Mouse (Mus musculus) forebrain, embryonic 12.5 days (tissue): ENCODE data around the gene Plekha6. TPM values are rescaled to one million over a fixed set of nuclear protein-coding genes. Genes with fewer than 3 reads are reported as not detected.

Experiments
- ATAC-seq: fragments of 200-750 bp; cut with Nextera tagmentation; 2 replicates; pipeline ENCODE4 v1.8.0; 2017; ENCODE audit warnings: moderate TSS enrichment; ENCODE audit not compliant: low FRiP score
- H3K27ac ChIP-seq: fragments of 300-500 bp; sonication (generic); 2 replicates; pipeline ENCODE4 v1.5.1; 2016; ENCODE audit warnings: mild to moderate bottlenecking
- H3K27me3 ChIP-seq: fragments of 300-500 bp; sonication (generic); 2 replicates; pipeline ENCODE4 v1.6.1; 2016; ENCODE audit warnings: mild to moderate bottlenecking
- H3K36me3 ChIP-seq: fragments of 300-500 bp; sonication (generic); replicated peaks from 2 replicates; pipeline ENCODE4 v1.6.1; 2016; ENCODE audit warnings: mild to moderate bottlenecking
- H3K4me1 ChIP-seq: fragments of 300-500 bp; sonication (generic); 2 replicates; pipeline ENCODE4 v1.6.1; 2016
- H3K4me2 ChIP-seq: fragments of 300-500 bp; sonication (generic); 2 replicates; pipeline ENCODE4 v1.6.1; 2016; ENCODE audit warnings: mild to moderate bottlenecking, moderate library complexity
- H3K4me3 ChIP-seq: fragments of 300-500 bp; sonication (generic); replicated peaks from 2 replicates; pipeline ENCODE4 v1.5.1; 2016; ENCODE audit warnings: mild to moderate bottlenecking
- H3K9ac ChIP-seq: fragments of 300-500 bp; sonication (generic); 2 replicates; pipeline ENCODE4 v1.6.1; 2016; ENCODE audit warnings: mild to moderate bottlenecking
- H3K9me3 ChIP-seq: fragments of 300-500 bp; sonication (generic); 2 replicates; pipeline ENCODE4 v1.6.1; 2016
- WGBS: fragments of 180-500 bp; shearing (Covaris S2); methylation state at CpG from one replicate; pipeline ENCODE4 v1.1.7; 2016; 5-methylcytosine and 5-hydroxymethylcytosine counted together
- polyA plus RNA-seq: library from polyadenylated mRNA; unstranded; fragments of >200 nt; fragmentation: Nextera tagmentation; extraction: Ambion mirVana; gene quantifications from 2 replicates; pipeline ENCODE4 v1.2.1, GENCODE M21; 2016

Gene Plekha6
- polyA plus RNA-seq, 1 experiment from 2014 or later: 20.6 TPM

DNA sequence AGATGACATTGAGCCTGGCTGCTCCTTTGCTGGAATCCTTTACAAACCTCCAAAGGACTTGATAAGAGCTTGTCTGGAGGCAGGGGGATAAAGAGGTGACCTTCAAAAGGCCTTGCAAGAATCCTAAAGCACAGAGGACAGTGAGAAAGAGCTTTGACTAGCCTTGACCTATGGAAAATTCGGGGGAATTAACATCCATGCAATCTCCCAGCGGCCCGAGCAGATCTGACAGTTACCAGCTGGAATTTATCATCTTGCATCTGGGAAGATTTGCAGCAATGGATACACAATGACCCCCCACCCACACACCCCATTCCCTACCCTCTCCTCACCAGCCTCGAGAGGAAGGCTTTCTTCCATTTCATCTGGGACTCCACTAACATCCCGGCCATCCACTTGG, 91.8 kb downstream of the Plekha6 start:
- Histone ChIP-seq H3K9me3 (no peaks in the 10 kb centered on the region), H3K9ac (no peak overlapping the region), H3K27ac (peak overlapping the region; percentile 53; the same call in 1 of the 2 replicates), H3K4me1 (peaks cover 62% of the 10 kb centered on the region), H3K4me3 (no peak overlapping the region), H3K36me3 (peaks cover 6% of the 10 kb centered on the region; the same call in 1 of the 2 replicates), H3K4me2 (no peak overlapping the region), H3K27me3 (0 out of 2 replicates have a peak, but pooled peaks cover 8% of the 10 kb centered on the region)
- 68% methylated on average over 5 of the region's 5 CpGs for WGBS
- ATAC-seq: no peak

DNA sequence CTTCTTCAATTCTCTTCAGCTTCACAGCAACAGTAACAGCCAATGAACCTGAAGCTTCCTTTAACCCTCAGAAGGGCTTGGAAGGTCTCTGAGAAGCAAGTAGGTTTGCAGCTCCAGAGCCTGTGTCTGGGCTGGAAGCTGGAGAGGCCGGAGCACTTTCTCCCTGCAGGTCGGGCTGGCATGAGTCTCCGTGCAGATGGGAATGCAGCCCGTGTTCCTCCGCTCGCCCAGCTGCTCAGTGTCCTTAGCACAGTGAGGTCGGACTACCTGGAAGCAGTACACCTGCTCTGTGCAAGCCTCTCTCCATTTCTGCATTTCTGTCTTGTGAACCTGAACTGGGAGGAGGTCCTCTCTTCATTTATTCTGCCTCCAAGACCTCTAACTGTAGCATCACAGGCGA, 92.3 kb downstream of the Plekha6 start:
- 80% methylated on average over 8 of the region's 8 CpGs for WGBS
- Histone ChIP-seq H3K27ac (no peak overlapping the region), H3K4me3 (no peak overlapping the region), H3K9me3 (no peaks in the 10 kb centered on the region), H3K4me1 (peaks cover 56% of the 10 kb centered on the region), H3K27me3 (0 out of 2 replicates have a peak, but pooled peaks cover 8% of the 10 kb centered on the region), H3K36me3 (peaks cover 6% of the 10 kb centered on the region; the same call in 1 of the 2 replicates), H3K4me2 (no peak overlapping the region), H3K9ac (no peak overlapping the region)
- ATAC-seq: no peak

DNA sequence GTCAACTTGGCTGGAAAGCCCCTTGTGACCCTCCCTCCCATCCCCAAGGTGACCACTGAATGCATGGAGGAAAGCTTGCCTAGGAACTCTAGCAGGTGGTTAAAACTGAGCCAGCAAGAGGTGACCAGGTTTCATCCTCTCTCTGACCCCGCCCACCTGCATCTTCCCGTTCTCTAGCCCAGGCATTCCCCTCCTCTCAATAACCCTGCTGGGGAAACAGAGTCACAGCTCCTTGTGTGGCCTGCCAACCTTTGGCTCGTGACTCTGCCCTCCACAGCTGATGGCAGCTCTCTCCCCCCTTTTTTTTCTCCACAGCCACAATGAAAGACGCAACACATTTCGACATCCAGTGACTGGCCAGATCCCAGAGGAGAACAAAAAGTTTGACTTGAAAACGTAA, 94.7 kb downstream of the Plekha6 start:
- Histone ChIP-seq H3K9me3 (no peaks in the 10 kb centered on the region), H3K4me3 (no peak overlapping the region), H3K36me3 (peaks cover 23% of the 10 kb centered on the region), H3K27me3 (0 out of 2 replicates have a peak, but pooled peaks cover 5% of the 10 kb centered on the region), H3K4me1 (peaks cover 34% of the 10 kb centered on the region), H3K9ac (no peak overlapping the region), H3K27ac (no peak overlapping the region), H3K4me2 (no peak overlapping the region)
- ATAC-seq: no peak
- 69% methylated on average over 6 of the region's 6 CpGs for WGBS

DNA sequence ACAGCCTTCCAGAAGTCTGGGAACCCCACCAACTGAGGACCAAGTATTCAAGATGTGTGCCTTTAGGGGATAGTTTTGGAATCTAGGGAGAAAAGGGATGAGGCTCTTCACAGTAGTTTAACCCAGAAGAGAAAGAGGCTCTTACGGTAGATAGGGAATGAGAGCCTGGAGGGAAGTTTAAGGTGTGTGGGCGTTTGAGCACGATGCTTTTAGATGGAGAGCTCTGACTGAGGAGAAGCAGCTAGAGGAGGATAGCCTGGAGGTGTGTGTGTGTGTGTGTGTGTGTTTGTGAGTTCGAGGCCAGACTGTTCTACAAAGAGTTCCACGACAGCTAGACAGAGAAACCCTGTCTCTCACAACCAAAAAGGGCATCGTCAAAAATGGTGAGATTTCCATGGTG, 98.6 kb downstream of the Plekha6 start:
- Histone ChIP-seq H3K4me2 (no peak overlapping the region), H3K4me3 (no peak overlapping the region), H3K9ac (no peak overlapping the region), H3K27me3 (no peaks in the 10 kb centered on the region), H3K36me3 (peaks cover 32% of the 10 kb centered on the region), H3K4me1 (peaks cover 19% of the 10 kb centered on the region), H3K9me3 (no peaks in the 10 kb centered on the region), H3K27ac (no peak overlapping the region)
- no peak for ATAC-seq
- 93% methylated on average over 6 of the region's 6 CpGs for whole genome bisulfite sequencing

DNA sequence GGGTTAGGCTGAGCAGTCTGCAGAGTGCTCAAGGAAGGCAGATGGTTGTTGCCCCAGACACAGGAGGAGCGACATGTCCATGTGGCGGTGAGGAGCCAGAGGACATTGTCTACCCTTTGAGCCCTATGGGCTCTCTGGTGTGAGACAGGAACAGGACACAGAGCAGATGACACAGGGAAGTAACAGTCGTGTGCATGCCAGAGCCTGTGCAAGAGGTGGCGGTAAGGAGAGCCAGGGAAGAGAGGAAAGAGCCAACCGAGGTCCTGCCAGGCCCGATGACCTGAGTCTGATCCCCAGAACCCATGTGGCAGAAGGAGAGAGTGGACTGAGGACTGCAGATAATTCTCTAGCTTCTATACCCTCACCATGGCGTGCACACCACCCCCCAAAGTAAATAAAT, 99.1 kb downstream of the Plekha6 start:
- no peak overlapping the region for H3K27ac ChIP-seq
- 86% methylated on average over 7 of the region's 7 CpGs for WGBS
- H3K9me3 ChIP-seq: no peaks in the 10 kb centered on the region
- H3K4me1 ChIP-seq: peaks cover 22% of the 10 kb centered on the region
- H3K4me2 ChIP-seq: no peak overlapping the region
- H3K4me3 ChIP-seq: no peak overlapping the region
- no peak overlapping the region for H3K9ac ChIP-seq
- no peaks in the 10 kb centered on the region for H3K27me3 ChIP-seq
- peaks cover 32% of the 10 kb centered on the region for H3K36me3 ChIP-seq
- ATAC-seq: no peak

DNA sequence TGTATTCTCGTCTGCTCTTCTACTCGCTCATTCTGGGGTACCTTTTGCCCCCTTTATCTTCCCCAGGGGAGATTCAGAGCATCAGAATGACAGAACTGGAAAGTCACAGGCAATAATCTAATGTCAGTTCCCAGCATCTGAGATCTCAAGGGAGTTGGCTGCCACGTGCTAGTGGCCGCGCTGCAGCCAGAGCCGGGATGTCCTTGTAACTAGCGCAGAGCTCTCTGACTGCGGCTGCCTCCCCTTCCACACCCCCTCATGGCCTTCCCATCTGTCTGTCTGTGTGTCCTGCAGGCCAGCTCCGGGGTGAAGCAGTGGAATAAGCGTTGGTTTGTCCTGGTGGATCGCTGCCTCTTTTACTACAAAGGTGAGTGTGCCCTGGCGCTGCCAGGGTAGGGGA, 100.4 kb downstream of the Plekha6 start:
- 85% methylated on average over 12 of the region's 12 CpGs for WGBS
- H3K36me3 ChIP-seq: peaks cover 34% of the 10 kb centered on the region
- H3K4me1 ChIP-seq: peaks cover 30% of the 10 kb centered on the region
- no peaks in the 10 kb centered on the region for H3K9me3 ChIP-seq
- no peak overlapping the region for H3K4me2 ChIP-seq
- no peaks in the 10 kb centered on the region for H3K27me3 ChIP-seq
- H3K9ac ChIP-seq: no peak overlapping the region
- H3K4me3 ChIP-seq: no peak overlapping the region
- ATAC-seq: no peak
- no peak overlapping the region for H3K27ac ChIP-seq

DNA sequence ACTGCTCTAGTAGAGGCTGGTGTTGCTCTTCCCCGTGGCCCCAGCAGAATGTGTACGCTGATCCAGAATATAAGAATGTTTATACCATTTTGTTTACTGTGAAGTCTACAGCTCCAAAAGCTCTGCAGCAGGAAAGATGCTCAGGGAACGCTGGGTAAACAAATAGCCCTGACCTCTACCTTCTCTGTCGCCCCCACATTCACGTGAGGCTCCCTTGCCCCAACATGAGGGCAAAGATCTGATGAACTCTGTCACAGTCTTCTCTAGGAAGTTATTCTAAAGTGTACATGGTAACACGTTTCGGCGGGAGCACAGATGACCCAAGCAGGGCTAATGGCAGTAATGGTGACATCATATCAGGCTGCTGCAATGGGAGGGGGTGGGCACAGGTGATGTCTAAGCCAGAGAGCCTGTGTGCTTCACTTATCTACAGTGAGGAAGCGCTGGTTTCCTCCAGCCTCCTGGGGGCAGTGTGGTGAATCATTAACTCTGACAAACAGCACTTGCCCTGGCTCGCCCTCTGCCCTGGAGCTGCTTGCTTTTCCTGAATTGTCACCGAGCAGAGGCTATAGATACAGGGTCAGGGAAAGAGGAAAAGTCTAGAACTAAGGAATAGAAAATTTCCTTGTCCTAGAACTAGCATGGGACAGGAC, 101.2 kb downstream of the Plekha6 start:
- no peak overlapping the region for H3K4me2 ChIP-seq
- WGBS: 73% methylated on average over 11 of the region's 11 CpGs
- ATAC-seq: no peak
- no peaks in the 10 kb centered on the region for H3K9me3 ChIP-seq
- no peak overlapping the region for H3K4me3 ChIP-seq
- H3K27me3 ChIP-seq: no peaks in the 10 kb centered on the region
- peaks cover 36% of the 10 kb centered on the region for H3K36me3 ChIP-seq
- peaks cover 32% of the 10 kb centered on the region for H3K4me1 ChIP-seq
- H3K9ac ChIP-seq: no peak overlapping the region
- no peak overlapping the region for H3K27ac ChIP-seq

DNA sequence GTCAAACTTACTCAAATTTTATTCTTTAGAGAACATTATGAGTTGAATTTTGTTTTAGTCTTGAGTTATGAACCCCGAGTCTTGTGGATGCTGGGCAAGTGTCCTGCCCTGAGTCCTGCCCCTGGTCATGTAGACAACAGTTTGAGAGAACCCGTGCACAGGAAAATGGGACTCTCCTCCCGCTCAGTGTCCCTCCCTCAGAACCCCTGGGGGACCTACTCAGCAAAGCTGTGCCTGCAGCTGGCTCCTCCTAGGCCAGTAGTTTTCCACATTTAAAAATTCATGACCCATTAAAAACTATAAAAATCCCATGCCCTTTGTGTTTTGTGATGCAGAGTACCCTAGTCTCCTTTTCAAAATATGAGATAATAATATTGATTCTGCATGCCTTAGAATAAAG, 103.1 kb downstream of the Plekha6 start:
- Histone ChIP-seq H3K27ac (peak overlapping the region; percentile 82), H3K36me3 (peaks cover 47% of the 10 kb centered on the region), H3K4me2 (no peak overlapping the region), H3K9ac (peak overlapping the region; percentile 36; the same call in 1 of the 2 replicates), H3K9me3 (no peaks in the 10 kb centered on the region), H3K27me3 (no peaks in the 10 kb centered on the region), H3K4me1 (peaks cover 32% of the 10 kb centered on the region), H3K4me3 (no peak overlapping the region)
- no peak for ATAC-seq
- 55% methylated on average over 3 of the region's 3 CpGs for WGBS

DNA sequence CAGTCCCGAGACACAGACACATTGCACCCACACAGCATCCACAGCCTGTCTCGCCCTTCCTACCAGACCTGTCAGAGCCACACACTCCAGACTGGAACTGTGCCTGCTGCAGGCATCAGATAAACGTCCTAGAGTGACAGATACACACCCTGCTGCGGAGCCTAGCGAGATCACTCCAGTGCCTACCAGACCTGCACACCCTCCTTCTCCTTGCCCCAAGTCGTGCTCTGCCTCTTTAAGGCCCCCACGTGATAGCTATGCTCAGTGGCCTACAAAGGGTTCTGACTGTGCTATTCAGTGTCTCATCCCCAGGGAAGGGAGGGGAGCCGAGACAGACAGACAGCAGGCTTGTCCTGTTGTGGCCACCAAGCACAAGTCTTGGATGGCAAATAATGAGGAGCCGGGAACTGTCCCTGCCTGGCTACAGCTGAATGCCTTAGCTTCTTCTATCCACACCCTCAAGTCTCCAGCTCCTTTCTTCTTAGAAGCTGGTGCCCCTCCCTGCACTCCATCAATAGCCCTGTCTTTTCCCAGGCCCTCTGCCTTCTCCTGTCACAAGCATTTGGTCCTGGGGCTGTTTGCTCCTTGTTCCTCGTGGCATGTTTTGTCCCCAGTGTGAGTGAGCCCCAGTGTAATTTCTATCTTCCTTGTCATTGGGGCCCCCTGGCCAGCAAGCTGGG, 103.9 kb downstream of the Plekha6 start:
- 19% methylated on average over 10 of the region's 10 CpGs for WGBS
- Histone ChIP-seq H3K27me3 (no peaks in the 10 kb centered on the region), H3K27ac (peak overlapping the region; percentile 82), H3K4me3 (no peak overlapping the region), H3K36me3 (peaks cover 47% of the 10 kb centered on the region), H3K4me2 (no peak overlapping the region), H3K4me1 (peaks cover 32% of the 10 kb centered on the region), H3K9ac (peak overlapping the region; percentile 36), H3K9me3 (no peaks in the 10 kb centered on the region)
- peak; percentile 76 for ATAC-seq

DNA sequence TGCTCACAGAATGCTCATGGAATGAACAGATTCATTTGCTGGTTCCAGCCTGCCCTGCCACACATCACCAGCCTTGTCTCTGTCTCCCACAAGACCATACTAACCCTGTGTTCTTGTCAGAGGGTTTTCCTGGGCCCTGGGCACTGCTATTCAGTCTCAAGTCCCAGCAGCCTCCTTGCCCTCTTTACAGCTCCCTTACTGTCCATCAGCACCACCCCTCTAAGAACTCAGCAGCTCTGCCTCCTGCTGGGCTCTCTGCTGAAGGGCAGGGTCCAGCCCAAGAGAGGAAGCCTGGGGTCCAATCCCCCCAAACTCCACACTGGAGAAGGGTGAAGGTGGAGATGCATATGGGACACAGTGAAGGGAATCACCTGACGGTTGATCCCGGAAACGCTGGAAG, 104.5 kb downstream of the Plekha6 start:
- H3K9me3 ChIP-seq: no peaks in the 10 kb centered on the region
- peak overlapping the region; percentile 36; the same call in 1 of the 2 replicates for H3K9ac ChIP-seq
- H3K27ac ChIP-seq: peak overlapping the region; percentile 82
- peaks cover 32% of the 10 kb centered on the region for H3K4me1 ChIP-seq
- H3K4me2 ChIP-seq: no peak overlapping the region
- peaks cover 50% of the 10 kb centered on the region for H3K36me3 ChIP-seq
- no peak overlapping the region for H3K4me3 ChIP-seq
- ATAC-seq: peak; percentile 64
- no peaks in the 10 kb centered on the region for H3K27me3 ChIP-seq
- 76% methylated on average over 3 of the region's 3 CpGs for WGBS

DNA sequence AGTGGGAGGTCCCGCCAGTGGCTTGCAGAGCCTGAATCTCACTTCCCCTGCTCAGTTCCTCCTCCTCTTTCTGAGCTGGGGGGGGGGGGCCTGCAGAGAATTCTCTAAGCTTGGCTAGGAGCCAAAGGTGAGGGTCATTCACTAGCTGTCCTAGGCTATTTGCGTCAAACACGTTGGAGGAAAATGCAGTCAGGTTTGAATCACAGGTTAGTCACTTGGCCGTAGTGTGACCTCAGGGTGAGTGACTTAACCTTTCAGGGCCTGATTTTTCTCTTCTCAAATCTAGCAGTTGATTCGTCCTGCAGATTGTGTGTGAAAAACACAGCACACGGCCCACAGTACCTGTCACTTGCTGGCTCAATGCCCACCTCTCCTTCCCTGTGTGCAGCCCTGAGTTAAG, 106.3 kb downstream of the Plekha6 start:
- WGBS: 59% methylated on average over 6 of the region's 6 CpGs
- H3K27ac ChIP-seq: no peak overlapping the region

DNA sequence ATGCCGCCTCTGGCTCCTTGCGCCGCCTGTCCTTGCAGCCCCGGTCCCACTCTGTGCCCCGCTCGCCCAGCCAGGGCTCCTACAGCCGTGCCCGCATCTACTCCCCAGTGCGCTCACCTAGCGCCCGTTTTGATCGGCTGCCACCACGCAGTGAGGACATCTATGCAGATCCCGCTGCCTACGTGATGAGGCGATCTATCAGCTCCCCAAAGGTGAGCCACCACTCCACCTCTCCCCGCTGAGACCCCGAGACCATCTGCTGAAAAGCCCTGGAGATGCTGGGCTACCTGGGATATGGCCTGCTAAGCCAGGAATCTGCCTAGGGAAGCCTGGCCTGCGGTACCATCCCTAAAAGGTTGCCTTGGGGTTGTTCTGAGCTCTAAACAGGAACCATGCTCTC, 110.2 kb downstream of the Plekha6 start:
- H3K27me3 ChIP-seq: no peaks in the 10 kb centered on the region
- peaks cover 22% of the 10 kb centered on the region for H3K4me1 ChIP-seq
- H3K4me3 ChIP-seq: no peak overlapping the region
- no peak overlapping the region for H3K9ac ChIP-seq
- peaks cover 60% of the 10 kb centered on the region for H3K36me3 ChIP-seq
- H3K27ac ChIP-seq: no peak overlapping the region
- 94% methylated on average over 19 of the region's 19 CpGs for WGBS
- H3K9me3 ChIP-seq: no peaks in the 10 kb centered on the region
- H3K4me2 ChIP-seq: no peak overlapping the region
- no peak for ATAC-seq

More for the DNA sequence above, 106.3 kb downstream of the Plekha6 start:
- H3K9ac ChIP-seq: no peak overlapping the region
- peaks cover 32% of the 10 kb centered on the region for H3K4me1 ChIP-seq
- no peaks in the 10 kb centered on the region for H3K27me3 ChIP-seq
- no peak overlapping the region for H3K4me2 ChIP-seq
- ATAC-seq: no peak
- H3K36me3 ChIP-seq: peaks cover 56% of the 10 kb centered on the region
- no peaks in the 10 kb centered on the region for H3K9me3 ChIP-seq
- no peak overlapping the region for H3K4me3 ChIP-seq

DNA sequence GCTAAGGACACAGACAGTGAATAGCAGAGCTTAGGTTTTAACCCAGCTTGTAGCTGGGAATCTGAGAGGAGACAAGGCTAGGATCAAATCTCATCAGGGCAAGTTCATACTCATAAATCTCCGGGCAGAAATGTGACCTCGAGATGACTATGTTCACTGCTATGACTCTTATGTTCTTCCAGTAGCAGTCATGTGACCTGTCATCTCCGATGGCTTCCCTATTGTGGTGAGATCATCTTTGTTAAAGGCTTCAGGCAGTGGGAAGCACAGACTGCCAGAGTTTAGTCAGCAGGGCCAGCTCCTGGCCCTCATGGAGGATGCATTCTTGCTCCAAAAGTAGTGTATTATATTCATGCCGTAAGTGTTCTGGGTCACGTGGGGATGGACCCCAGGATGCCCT, 113.0 kb downstream of the Plekha6 start:
- WGBS: 84% methylated on average over 5 of the region's 5 CpGs
- no peak overlapping the region for H3K9ac ChIP-seq
- no peaks in the 10 kb centered on the region for H3K9me3 ChIP-seq
- ATAC-seq: no peak
- no peak overlapping the region for H3K4me3 ChIP-seq
- H3K4me2 ChIP-seq: no peak overlapping the region
- H3K36me3 ChIP-seq: peaks cover 56% of the 10 kb centered on the region
- no peaks in the 10 kb centered on the region for H3K27me3 ChIP-seq
- H3K27ac ChIP-seq: 0 out of 2 replicates have a peak overlapping the region, but pooled peaks have one; percentile 25
- peaks cover 18% of the 10 kb centered on the region for H3K4me1 ChIP-seq
